Mouse (Mus musculus) heart, embryonic 14.5 days (tissue): ENCODE results near the gene Oscp1. TPM values are rescaled to one million over a fixed set of nuclear protein-coding genes. Genes with fewer than 3 reads are reported as not detected.

Experiments used
- ATAC-seq: fragments of 200-750 bp; cut with Nextera tagmentation; 2 replicates; pipeline ENCODE4 v1.8.0; 2017; ENCODE audit warnings: low read depth, moderate TSS enrichment; ENCODE audit not compliant: insufficient number of reproducible peaks, insufficient read depth, low FRiP score
- H3K27ac ChIP-seq, 2 experiments: fragments of 200-500 bp in 1 of 2; fragments of 300-500 bp in 1 of 2; sonication (generic) in 1 of 2; replicated peaks in 1 of 2; 2 replicates each; pipeline ENCODE4 v1.5.1; 2012 to 2014; ENCODE audit warnings: low read depth in 2 of 2, low read length in 2 of 2, control low read depth in 1 of 2, mild to moderate bottlenecking in 1 of 2, mixed read lengths in 1 of 2; ENCODE audit not compliant: control insufficient read depth in 1 of 2, insufficient read depth in 1 of 2
- H3K27me3 ChIP-seq: fragments of 300-500 bp; sonication (generic); 2 replicates; pipeline ENCODE4 v1.6.1; 2014; ENCODE audit warnings: mild to moderate bottlenecking, low read length, control low read depth; ENCODE audit not compliant: control insufficient read depth, insufficient read depth
- H3K36me3 ChIP-seq: fragments of 300-500 bp; sonication (generic); 2 replicates; pipeline ENCODE4 v1.6.1; 2014; ENCODE audit warnings: mild to moderate bottlenecking, control low read depth, low read length, mixed read lengths; ENCODE audit not compliant: control insufficient read depth, insufficient read depth
- H3K4me1 ChIP-seq, 2 experiments: fragments of 200-500 bp in 1 of 2; fragments of 300-500 bp in 1 of 2; sonication (generic) in 1 of 2; 2 replicates each; pipeline ENCODE4 v1.6.1; 2012 to 2014; ENCODE audit warnings: low read length in 2 of 2, control low read depth in 1 of 2, mixed read lengths in 1 of 2; ENCODE audit not compliant: control insufficient read depth in 2 of 2, insufficient read depth in 2 of 2
- H3K4me2 ChIP-seq: fragments of 300-500 bp; sonication (generic); 2 replicates; pipeline ENCODE4 v1.6.1; 2014; ENCODE audit warnings: mild to moderate bottlenecking, low read length
- H3K4me3 ChIP-seq, 2 experiments: fragments of 200-500 bp in 1 of 2; fragments of 300-500 bp in 1 of 2; sonication (generic) in 1 of 2; 2 replicates each; pipeline ENCODE4 v1.5.1; 2012 to 2014; ENCODE audit warnings: low read length in 2 of 2, mild to moderate bottlenecking in 2 of 2, control low read depth in 1 of 2, low read depth in 1 of 2, moderate library complexity in 1 of 2; ENCODE audit not compliant: control insufficient read depth in 1 of 2, insufficient read depth in 1 of 2
- H3K9ac ChIP-seq: fragments of 300-500 bp; sonication (generic); 2 replicates; pipeline ENCODE4 v1.6.1; 2014; ENCODE audit warnings: mild to moderate bottlenecking, low read length
- H3K9me3 ChIP-seq: fragments of 300-500 bp; sonication (generic); 2 replicates; pipeline ENCODE4 v1.6.1; 2016; ENCODE audit warnings: low read length, control low read depth; ENCODE audit not compliant: control insufficient read depth
- WGBS: fragments of 180-500 bp; shearing (Covaris S2); extraction: QIAGEN DNeasy Blood & Tissue Kit; methylation state at CpG from one replicate; pipeline ENCODE4 v1.1.7; 2014; 5-methylcytosine and 5-hydroxymethylcytosine counted together
- polyA plus RNA-seq: library from polyadenylated mRNA; unstranded; fragments of >200 nt; fragmentation: Nextera tagmentation; extraction: Ambion mirVana; gene quantifications from 2 replicates; pipeline ENCODE4 v1.2.1, GENCODE M21; 2014

Oscp1 gene
- polyA plus RNA-seq: 4.6 and 6.4 TPM in 2 replicates

GRCm38 (mm10) chr4:126058134-126058996 lies at the start of gene Oscp1:
Gene Oscp1, plus strand, starts transcription at chr4:126058565.
- Histone ChIP-seq H3K9me3 (no peaks in the 10 kb centered on the region), H3K4me2 (peak within 1 kb of the TSS; percentile 84), H3K27ac (peak within 1 kb of the TSS; percentile 18 to 24; a peak in 2 of 4 replicates), H3K27me3 (no peaks in the 10 kb centered on the region), H3K9ac (peak within 1 kb of the TSS; percentile 75), H3K4me1 (peaks cover 3 to 11% of the 10 kb centered on the region in 2 experiments; a peak in 2 of 4 replicates), H3K36me3 (peaks cover 29% of the 10 kb centered on the region), H3K4me3 (peak within 1 kb of the TSS; percentile 72 to 88)
- under 1% methylated on average over 57 of the region's 57 CpGs for WGBS
- ATAC-seq: peak; percentile 89

- Histone ChIP-seq H3K4me3 (no peak overlapping the region), H3K36me3 (no peaks in the 10 kb centered on the region), H3K4me1 (no peaks in the 10 kb centered on the region), H3K9me3 (no peaks in the 10 kb centered on the region), H3K4me2 (no peak overlapping the region), H3K9ac (no peak overlapping the region), H3K27ac (no peak overlapping the region), H3K27me3 (0 out of 2 replicates have a peak, but pooled peaks cover 4% of the 10 kb centered on the region)
- ATAC-seq: no peak
- 75% methylated on average over 7 of the region's 7 CpGs for WGBS
These were observed 40.6 kb upstream of the Oscp1 start for GRCm38 (mm10) chr4:126017676-126018332.

GRCm38 (mm10) chr4:126018966-126019538 lies 39.3 kb upstream of the Oscp1 start:
- Histone ChIP-seq H3K9me3 (no peaks in the 10 kb centered on the region), H3K27ac (no peak overlapping the region), H3K4me1 (no peaks in the 10 kb centered on the region), H3K27me3 (0 out of 2 replicates have a peak, but pooled peaks cover 4% of the 10 kb centered on the region), H3K36me3 (no peaks in the 10 kb centered on the region), H3K4me2 (no peak overlapping the region), H3K4me3 (no peak overlapping the region), H3K9ac (no peak overlapping the region)
- no peak for ATAC-seq
- 78% methylated on average over 11 of the region's 11 CpGs for WGBS

GRCm38 (mm10) chr4:126024303-126024900 lies 34.0 kb upstream of the Oscp1 start, which contains the start of gene Csf3r:
Gene Csf3r, plus strand, starts transcription at chr4:126024550.
- Histone ChIP-seq H3K4me1 (no peaks in the 10 kb centered on the region), H3K36me3 (no peaks in the 10 kb centered on the region), H3K4me2 (no peak within 1 kb of the TSS), H3K27ac (no peak within 1 kb of the TSS), H3K9me3 (no peaks in the 10 kb centered on the region), H3K4me3 (no peak within 1 kb of the TSS), H3K9ac (no peak within 1 kb of the TSS), H3K27me3 (no peaks in the 10 kb centered on the region)
- 30% methylated on average over 16 of the region's 16 CpGs for WGBS
- no peak for ATAC-seq

- Histone ChIP-seq H3K36me3 (no peaks in the 10 kb centered on the region), H3K9me3 (no peaks in the 10 kb centered on the region), H3K9ac (no peak overlapping the region), H3K4me1 (no peaks in the 10 kb centered on the region), H3K4me2 (no peak overlapping the region), H3K4me3 (no peak overlapping the region), H3K27ac (no peak overlapping the region), H3K27me3 (no peaks in the 10 kb centered on the region)
- WGBS: 78% methylated on average over 5 of the region's 5 CpGs
- no peak for ATAC-seq
These were observed 32.6 kb upstream of the Oscp1 start for GRCm38 (mm10) chr4:126025801-126026200.

- no peak for ATAC-seq
- Histone ChIP-seq H3K9ac (no peak overlapping the region), H3K9me3 (no peaks in the 10 kb centered on the region), H3K36me3 (no peaks in the 10 kb centered on the region), H3K27me3 (no peaks in the 10 kb centered on the region), H3K4me1 (no peaks in the 10 kb centered on the region), H3K4me3 (no peak overlapping the region), H3K4me2 (no peak overlapping the region), H3K27ac (no peak overlapping the region)
- 57% methylated on average over 3 of the region's 3 CpGs for WGBS
These were observed 30.4 kb upstream of the Oscp1 start for GRCm38 (mm10) chr4:126027980-126028379.

- WGBS: 49% methylated on average over 3 of the region's 3 CpGs
- H3K4me2 ChIP-seq: no peak overlapping the region
- no peak overlapping the region for H3K27ac ChIP-seq
- no peak for ATAC-seq
- H3K9ac ChIP-seq: no peak overlapping the region
- no peaks in the 10 kb centered on the region for H3K36me3 ChIP-seq
- H3K4me1 ChIP-seq: no peaks in the 10 kb centered on the region
- H3K4me3 ChIP-seq: no peak overlapping the region
- H3K9me3 ChIP-seq: no peaks in the 10 kb centered on the region
- H3K27me3 ChIP-seq: no peaks in the 10 kb centered on the region
These were observed 29.3 kb upstream of the Oscp1 start for GRCm38 (mm10) chr4:126029042-126029441.
